In the genomic region with DNA sequence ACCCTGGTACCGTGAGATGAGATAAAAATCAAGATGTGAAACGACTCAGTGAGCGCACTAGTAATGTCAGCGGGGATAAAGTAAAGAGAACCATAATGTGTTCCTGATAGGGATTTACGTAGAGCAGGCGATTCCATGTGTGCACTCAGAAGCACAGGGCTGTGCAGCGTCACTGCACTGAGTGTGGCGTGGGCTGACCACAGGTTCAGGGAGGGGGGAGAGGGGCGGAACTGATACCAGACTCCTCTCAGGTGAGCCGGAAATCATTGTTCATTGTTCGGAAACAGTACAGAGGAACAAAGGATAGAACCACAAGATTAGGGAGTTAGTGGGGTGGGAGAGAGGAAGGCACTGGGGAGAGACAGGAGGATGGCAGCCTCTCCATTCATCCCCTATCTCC, we compare ENCODE assay signal across 14 mouse cellular contexts.
DNase-seq lines count a peak whose midpoint lies in the region; ATAC-seq lines count a peak whose summit lies in the region.
"Had no signal": no experiment of that assay in that cellular context is flagged by ENCODE, and none has a peak within 500 bp of the region (broad histone marks: within the 10 kb centered on the region; RNA-seq: fewer than 3 reads in every experiment).

No protein-coding gene starts in this region.

- 73% methylated on average over 11 of the region's 11 CpGs for WGBS in kidney, embryonic 15.5 days
- 65% methylated on average over 11 of the region's 11 CpGs for WGBS in liver, embryonic 11.5 days

- no peak overlapping the region for H3K4me3 ChIP-seq in kidney, embryonic 15.5 days (replicated peaks)
- H3K4me3 ChIP-seq in liver, embryonic 11.5 days (ENCODE audit: low read depth, low read length) = no peak overlapping the region
- H3K4me3 ChIP-seq: embryonic facial prominence, embryonic 15.5 days; forebrain, embryonic 13.5 days; limb, embryonic 15.5 days had no signal

- 0 out of 2 replicates have a peak, but pooled peaks have one; percentile 60 for ATAC-seq in kidney, embryonic 15.5 days (replicated peaks; ENCODE audit: low FRiP score)
- peak; percentile 90 for ATAC-seq in activated CD4-positive, CD25-positive, alpha-beta regulatory T cell, adult 4 months
- ATAC-seq in liver, embryonic 11.5 days (replicated peaks; ENCODE audit: low FRiP score) = no peak
- ATAC-seq: forebrain, embryonic 13.5 days had no signal

- peak overlapping the region; percentile 16; the same call in 1 of the 2 replicates for H3K27ac ChIP-seq in kidney, embryonic 15.5 days
- no peak overlapping the region for H3K27ac ChIP-seq in liver, embryonic 11.5 days (ENCODE audit: low read depth, low read length)
- H3K27ac ChIP-seq: embryonic facial prominence, embryonic 15.5 days; forebrain, embryonic 13.5 days; kidney, postnatal 0 days; limb, embryonic 15.5 days had no signal

- no peak overlapping the region for H3K9ac ChIP-seq in kidney, embryonic 15.5 days
- H3K9ac ChIP-seq in liver, embryonic 11.5 days (ENCODE audit: low read depth, low read length) = no peak overlapping the region
- H3K9ac ChIP-seq: embryonic facial prominence, embryonic 15.5 days; forebrain, embryonic 13.5 days; limb, embryonic 15.5 days had no signal

- no peaks in the 10 kb centered on the region for H3K27me3 ChIP-seq in kidney, embryonic 15.5 days
- H3K27me3 ChIP-seq in splenic B cell, adult 2 months (ENCODE audit: control insufficient read depth, insufficient read depth, low read length, poor library complexity, severe bottlenecking) = no peaks in the 10 kb centered on the region
- no peaks in the 10 kb centered on the region for H3K27me3 ChIP-seq in liver, embryonic 11.5 days (replicated peaks; ENCODE audit: control insufficient read depth, insufficient read depth, low read length)
- H3K27me3 ChIP-seq: embryonic facial prominence, embryonic 15.5 days; forebrain, embryonic 13.5 days; limb, embryonic 15.5 days had no signal

- H3K9me3 ChIP-seq in kidney, embryonic 15.5 days (replicated peaks) = no peaks in the 10 kb centered on the region
- H3K9me3 ChIP-seq in liver, embryonic 11.5 days (ENCODE audit: control insufficient read depth, low read length) = no peaks in the 10 kb centered on the region
- H3K9me3 ChIP-seq: embryonic facial prominence, embryonic 15.5 days; forebrain, embryonic 13.5 days; limb, embryonic 15.5 days had no signal

- DNase-seq in kidney, postnatal 10 days = no peak
- peak; percentile 62 for DNase-seq in induced T-regulatory cell, adult 2 months (ENCODE audit: low read depth)
- DNase-seq in splenic B cell, adult 2 months (ENCODE audit: low read depth, low spot score) = peak; percentile 53
- no peak for DNase-seq in thymus, postnatal 36 days
- no peak for DNase-seq in right cerebral cortex, postnatal 10 days (ENCODE audit: low spot score in 2 of 2)
- DNase-seq in liver, embryonic 11.5 days (ENCODE audit: low spot score) = no peak
- DNase-seq: cerebellum, postnatal 36 days; lung, adult 18-20 months had no signal

- H3K36me3 ChIP-seq in kidney, embryonic 15.5 days = peaks cover 18% of the 10 kb centered on the region
- peaks cover 4% of the 10 kb centered on the region for H3K36me3 ChIP-seq in splenic B cell, adult 2 months (ENCODE audit: control insufficient read depth, insufficient read depth, low read length, poor library complexity, severe bottlenecking)
- H3K36me3 ChIP-seq in liver, embryonic 11.5 days (ENCODE audit: control insufficient read depth, insufficient read depth, low read length) = peaks cover 3% of the 10 kb centered on the region; the same call in 1 of the 2 replicates

- peaks cover 10% of the 10 kb centered on the region for H3K4me1 ChIP-seq in kidney, embryonic 15.5 days
- H3K4me1 ChIP-seq in liver, embryonic 11.5 days (replicated peaks; ENCODE audit: control insufficient read depth, insufficient read depth, low read length) = peaks cover 4% of the 10 kb centered on the region; the same call in 1 of the 2 replicates
- H3K4me1 ChIP-seq: embryonic facial prominence, embryonic 15.5 days; forebrain, embryonic 13.5 days; limb, embryonic 15.5 days had no signal

- H3K4me2 ChIP-seq in kidney, embryonic 15.5 days = no peak overlapping the region
- H3K4me2 ChIP-seq in liver, embryonic 11.5 days = no peak overlapping the region
- H3K4me2 ChIP-seq: embryonic facial prominence, embryonic 15.5 days; forebrain, embryonic 13.5 days; limb, embryonic 15.5 days had no signal

Comparison
In these comparisons a context has a peak if more than half of its experiments do, and no peak if none do; other contexts are left out.
1. DNase-seq: peak in induced T-regulatory cell, adult 2 months (single experiment) and splenic B cell, adult 2 months (single experiment); none in kidney, postnatal 10 days (single experiment), thymus, postnatal 36 days (0 of 2), right cerebral cortex, postnatal 10 days (0 of 2) and liver, embryonic 11.5 days (single experiment).